Mouse (Mus musculus) layer of hippocampus, adult 11-12 months (tissue): ENCODE measurements around the gene Ccdc170.
"Not testable (repeated sequence)": the region's sequence is repeated elsewhere in the genome, so short reads cannot be mapped to it uniquely, and the experiment has no call there.

Experiments
- DNase-seq: peaks from one replicate; pipeline ENCODE4 v3.0.0; 2022; ENCODE audit warnings: low spot score

Gene Ccdc170

GRCm38 (mm10) chr10:4482355-4482754, at the start of gene Ccdc170:
Ccdc170 (plus strand) TSS chr10:4482502.
- DNase-seq: no peak

GRCm38 (mm10) chr10:4432996-4433755, 49.1 kb upstream of the Ccdc170 start:
- DNase-seq: no peak

GRCm38 (mm10) chr10:4433871-4434270, 48.4 kb upstream of the Ccdc170 start:
- DNase-seq: not testable (repeated sequence)

- DNase-seq: no peak
Observed at GRCm38 (mm10) chr10:4435416-4435815, 46.9 kb upstream of the Ccdc170 start.

- no peak for DNase-seq
Observed at GRCm38 (mm10) chr10:4456409-4456808, 25.9 kb upstream of the Ccdc170 start.

GRCm38 (mm10) chr10:4460201-4460600, 22.1 kb upstream of the Ccdc170 start:
- DNase-seq: no peak

- DNase-seq: no peak
Observed at GRCm38 (mm10) chr10:4465799-4466198, 16.5 kb upstream of the Ccdc170 start.

- DNase-seq: no peak
Observed at GRCm38 (mm10) chr10:4469406-4469805, 12.9 kb upstream of the Ccdc170 start.

- DNase-seq: no peak
Observed at GRCm38 (mm10) chr10:4473591-4473993, 8.7 kb upstream of the Ccdc170 start.

GRCm38 (mm10) chr10:4475431-4475830, 6.9 kb upstream of the Ccdc170 start:
- no peak for DNase-seq

- no peak for DNase-seq
Observed at GRCm38 (mm10) chr10:4476604-4477003, 5.7 kb upstream of the Ccdc170 start.

GRCm38 (mm10) chr10:4480929-4481328, 1.4 kb upstream of the Ccdc170 start:
- DNase-seq: no peak

GRCm38 (mm10) chr10:4481695-4482094, 607 bp upstream of the Ccdc170 start:
- no peak for DNase-seq

GRCm38 (mm10) chr10:4483848-4484247, 1.5 kb downstream of the Ccdc170 start:
- no peak for DNase-seq

- no peak for DNase-seq
Observed at GRCm38 (mm10) chr10:4484986-4485385, 2.7 kb downstream of the Ccdc170 start.

- DNase-seq: no peak
Observed at GRCm38 (mm10) chr10:4489865-4490264, 7.6 kb downstream of the Ccdc170 start.

GRCm38 (mm10) chr10:4491281-4491680, 9.0 kb downstream of the Ccdc170 start:
- no peak for DNase-seq

GRCm38 (mm10) chr10:4492045-4492444, 9.7 kb downstream of the Ccdc170 start:
- DNase-seq: no peak

GRCm38 (mm10) chr10:4492909-4493308, 10.6 kb downstream of the Ccdc170 start:
- no peak for DNase-seq

GRCm38 (mm10) chr10:4503251-4503650, 20.9 kb downstream of the Ccdc170 start:
- DNase-seq: no peak

- no peak for DNase-seq
Observed at GRCm38 (mm10) chr10:4512725-4513124, 30.4 kb downstream of the Ccdc170 start.

- DNase-seq: no peak
Observed at GRCm38 (mm10) chr10:4517614-4518013, 35.3 kb downstream of the Ccdc170 start.

GRCm38 (mm10) chr10:4519645-4520044, 37.3 kb downstream of the Ccdc170 start:
- no peak for DNase-seq
